26 mouse cellular contexts compared by ENCODE assay signal in the genomic region with DNA sequence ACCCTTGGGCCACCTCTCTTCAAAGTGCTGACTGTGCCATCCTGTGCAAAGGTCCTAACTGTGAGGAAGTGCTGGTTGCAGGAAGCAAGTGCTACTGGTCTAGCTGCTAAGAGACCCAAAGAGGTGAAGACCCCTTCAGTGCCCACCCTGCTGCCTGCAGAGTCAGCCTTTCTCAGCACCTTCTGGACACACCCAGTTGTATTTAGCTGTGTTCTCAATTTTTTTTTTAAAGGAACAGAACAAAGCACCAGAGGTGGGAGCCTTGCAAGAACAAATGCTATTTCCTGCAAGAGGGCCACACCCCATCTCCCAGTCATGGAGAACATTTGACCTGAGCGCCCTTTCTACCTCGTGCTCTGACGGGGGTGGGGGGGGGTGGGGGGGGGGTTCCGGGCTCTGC.
DNase-seq lines count a peak whose midpoint lies in the region; ATAC-seq and TF ChIP-seq lines count a peak whose summit lies in the region.
"Had no signal": no experiment of that assay in that cellular context is flagged by ENCODE, and none has a peak within 500 bp of the region (broad histone marks: within the 10 kb centered on the region; RNA-seq: fewer than 3 reads in every experiment).

No protein-coding gene starts in this region.

- H3K9ac ChIP-seq in forebrain, embryonic 12.5 days: no peak overlapping the region
- no peak overlapping the region for H3K9ac ChIP-seq in forebrain, embryonic 15.5 days (replicated peaks)
- H3K9ac ChIP-seq in forebrain, postnatal 0 days: no peak overlapping the region
- H3K9ac ChIP-seq: embryonic facial prominence, embryonic 12.5 days; embryonic facial prominence, embryonic 15.5 days; heart, embryonic 13.5 days; hindbrain, embryonic 14.5 days had no signal

- no peaks in the 10 kb centered on the region for H3K27me3 ChIP-seq in forebrain, embryonic 10.5 days (ENCODE audit: poor library complexity, severe bottlenecking)
- no peaks in the 10 kb centered on the region; the same call in 1 of the 2 replicates for H3K27me3 ChIP-seq in forebrain, embryonic 12.5 days
- no peaks in the 10 kb centered on the region for H3K27me3 ChIP-seq in forebrain, embryonic 15.5 days
- no peaks in the 10 kb centered on the region for H3K27me3 ChIP-seq in forebrain, postnatal 0 days (ENCODE audit: insufficient read depth, low read length)

- H3K4me2 ChIP-seq in forebrain, embryonic 12.5 days: no peak overlapping the region
- H3K4me2 ChIP-seq in forebrain, embryonic 15.5 days (replicated peaks): no peak overlapping the region
- H3K4me2 ChIP-seq in forebrain, postnatal 0 days (ENCODE audit: low read depth): no peak overlapping the region
- H3K4me2 ChIP-seq: embryonic facial prominence, embryonic 12.5 days; embryonic facial prominence, embryonic 15.5 days; heart, embryonic 13.5 days; hindbrain, embryonic 14.5 days had no signal

- H3K4me1 ChIP-seq in forebrain, embryonic 10.5 days: peaks cover 50% of the 10 kb centered on the region
- H3K4me1 ChIP-seq in forebrain, embryonic 12.5 days: peaks cover 33% of the 10 kb centered on the region
- peaks cover 61% of the 10 kb centered on the region for H3K4me1 ChIP-seq in forebrain, embryonic 15.5 days
- H3K4me1 ChIP-seq in forebrain, postnatal 0 days (ENCODE audit: insufficient read depth): peaks cover 4% of the 10 kb centered on the region
- H3K4me1 ChIP-seq: embryonic facial prominence, embryonic 15.5 days; heart, embryonic 10.5 days; heart, embryonic 13.5 days had no signal

- H3K4me3 ChIP-seq in forebrain, embryonic 10.5 days: no peak overlapping the region
- H3K4me3 ChIP-seq in forebrain, embryonic 12.5 days (replicated peaks): no peak overlapping the region
- H3K4me3 ChIP-seq in forebrain, embryonic 15.5 days: no peak overlapping the region
- no peak overlapping the region for H3K4me3 ChIP-seq in forebrain, postnatal 0 days (ENCODE audit: low read depth, low read length)
- H3K4me3 ChIP-seq: embryonic facial prominence, embryonic 12.5 days; embryonic facial prominence, embryonic 15.5 days; heart, adult 2 months; heart, embryonic 10.5 days; heart, embryonic 13.5 days had no signal

- DNase-seq in forebrain, embryonic 10.5 days (ENCODE audit: extremely low spot score, low spot score): no peak
- DNase-seq in forebrain, postnatal 0 days: no peak
- peak; percentile 63 for DNase-seq in ZHBTc4 (ENCODE audit: low read depth, low spot score)
- DNase-seq in kidney, adult 11 months: no peak
- DNase-seq: adrenal gland, adult 2 months; adrenal gland, postnatal 14 days; cerebellum, adult 11 months; cerebellum, adult 2 months; cerebellum, adult 9-11 months; cerebellum, postnatal 25 days; gastrocnemius, postnatal 10 days; gastrocnemius, postnatal 36 days; heart, adult 2 months; heart, postnatal 14 days; heart, postnatal 4 days; kidney, adult 2 months had no signal

- peaks cover 6% of the 10 kb centered on the region; the same call in 1 of the 2 replicates for H3K36me3 ChIP-seq in forebrain, embryonic 10.5 days (replicated peaks)
- H3K36me3 ChIP-seq in forebrain, embryonic 12.5 days (replicated peaks): no peaks in the 10 kb centered on the region
- no peaks in the 10 kb centered on the region for H3K36me3 ChIP-seq in forebrain, embryonic 15.5 days
- H3K36me3 ChIP-seq in forebrain, postnatal 0 days (ENCODE audit: insufficient read depth): no peaks in the 10 kb centered on the region
- H3K36me3 ChIP-seq: embryonic facial prominence, embryonic 12.5 days; embryonic facial prominence, embryonic 15.5 days; heart, embryonic 10.5 days; heart, embryonic 13.5 days had no signal

- 0 out of 2 replicates have a peak overlapping the region, but pooled peaks have one; percentile 5 for H3K27ac ChIP-seq in forebrain, embryonic 10.5 days
- H3K27ac ChIP-seq in forebrain, embryonic 12.5 days: no peak overlapping the region
- peak overlapping the region; percentile 51 for H3K27ac ChIP-seq in forebrain, embryonic 15.5 days (replicated peaks)
- no peak overlapping the region for H3K27ac ChIP-seq in forebrain, postnatal 0 days (ENCODE audit: low read depth, low read length)
- H3K27ac ChIP-seq: embryonic facial prominence, embryonic 12.5 days; embryonic facial prominence, embryonic 15.5 days; heart, adult 2 months; heart, embryonic 10.5 days; heart, embryonic 13.5 days; hindbrain, embryonic 14.5 days; hindbrain, postnatal 0 days had no signal

- TF ChIP-seq CTCF in forebrain, postnatal 0 days (IDR thresholded peaks at IDR 0.05; ENCODE audit: low read depth): no peak

- H3K9me3 ChIP-seq in forebrain, embryonic 10.5 days: no peaks in the 10 kb centered on the region
- H3K9me3 ChIP-seq in forebrain, embryonic 12.5 days: no peaks in the 10 kb centered on the region
- no peaks in the 10 kb centered on the region for H3K9me3 ChIP-seq in forebrain, embryonic 15.5 days
- no peaks in the 10 kb centered on the region for H3K9me3 ChIP-seq in forebrain, postnatal 0 days (ENCODE audit: low read length)
- H3K9me3 ChIP-seq: embryonic facial prominence, embryonic 12.5 days; embryonic facial prominence, embryonic 15.5 days; heart, embryonic 10.5 days; heart, embryonic 13.5 days had no signal

- no peak for ATAC-seq in forebrain, embryonic 12.5 days (ENCODE audit: low FRiP score)
- no peak for ATAC-seq in forebrain, embryonic 15.5 days (replicated peaks)
- ATAC-seq in forebrain, postnatal 0 days: no peak
- ATAC-seq: hindbrain, postnatal 0 days; inflammation-experienced regulatory T-cells, adult 6 months; intestine, embryonic 16.5 days had no signal

- WGBS in forebrain, embryonic 10.5 days: 77% methylated on average over 4 of the region's 4 CpGs
- 71% methylated on average over 4 of the region's 4 CpGs for WGBS in forebrain, embryonic 12.5 days
- WGBS in forebrain, embryonic 15.5 days: 68% methylated on average over 4 of the region's 4 CpGs
- WGBS in forebrain, postnatal 0 days: 61% methylated on average over 4 of the region's 4 CpGs

Comparison
In these comparisons a context has a peak if more than half of its experiments do, and no peak if none do; other contexts are left out.
1. H3K27ac ChIP-seq: peak in forebrain, embryonic 10.5 days (single experiment) and forebrain, embryonic 15.5 days (single experiment); none in forebrain, embryonic 12.5 days (single experiment) and forebrain, postnatal 0 days (single experiment).